Mouse (Mus musculus) kidney, adult 2 months (tissue): ENCODE results near the gene Wwc2.

Experiments used
- CTCF ChIP-seq: fragments of 200-500 bp; conservative IDR thresholded peaks from 2 replicates; pipeline ENCODE4 v1.5.1; 2011; ENCODE audit warnings: low read depth, mild to moderate bottlenecking, control low read depth, low read length, moderate library complexity, mixed read lengths; ENCODE audit not compliant: insufficient read depth, insufficient read length
- POLR2A ChIP-seq: fragments of 200-500 bp; IDR thresholded peaks from one replicate; pipeline ENCODE4 v1.6.1; 2011; ENCODE audit warnings: low read depth, low read length, control low read depth

DNA sequence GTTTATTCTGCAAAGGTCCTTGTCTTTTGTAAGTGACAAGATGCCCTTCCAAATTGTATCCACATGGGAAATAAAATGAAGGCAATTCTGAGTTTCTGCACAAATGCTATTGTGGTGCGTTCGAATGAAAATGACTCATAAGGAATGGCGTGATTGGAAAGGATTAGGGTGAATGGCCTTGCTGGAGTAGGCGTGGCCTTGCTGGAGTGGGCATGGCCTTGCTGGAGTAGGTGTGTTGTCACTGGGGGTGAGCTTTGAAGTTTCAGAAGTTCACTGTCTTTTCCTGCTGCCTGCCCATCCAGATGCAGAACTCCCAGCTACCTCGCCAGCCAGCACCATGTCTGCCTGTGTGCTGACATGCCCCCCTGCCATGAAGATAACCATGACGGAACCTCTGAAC, 23.7 kb upstream of the Wwc2 start:
- no peak for TF ChIP-seq POLR2A
- no peak for TF ChIP-seq CTCF
